Mouse (Mus musculus) mouse embryonic stem cell (cell line): ENCODE results near the gene Prpf40b.

Experiments
- in situ Hi-C, 2 experiments: fragments of 300-500 bp; cut with MboI; formaldehyde crosslinking; loops; 1 replicate in 1 of 2; 3 replicates in 1 of 2; pipeline ENCODE4 v1.14.3; 2019 to 2020; ENCODE audit warnings: low sequenced_read_pairs in 2 of 2, low pct_unique_long_range_greater_than_20kb in 1 of 2, mixed read lengths in 1 of 2; ENCODE audit not compliant: unreplicated experiment in 1 of 2

Prpf40b gene

DNA sequence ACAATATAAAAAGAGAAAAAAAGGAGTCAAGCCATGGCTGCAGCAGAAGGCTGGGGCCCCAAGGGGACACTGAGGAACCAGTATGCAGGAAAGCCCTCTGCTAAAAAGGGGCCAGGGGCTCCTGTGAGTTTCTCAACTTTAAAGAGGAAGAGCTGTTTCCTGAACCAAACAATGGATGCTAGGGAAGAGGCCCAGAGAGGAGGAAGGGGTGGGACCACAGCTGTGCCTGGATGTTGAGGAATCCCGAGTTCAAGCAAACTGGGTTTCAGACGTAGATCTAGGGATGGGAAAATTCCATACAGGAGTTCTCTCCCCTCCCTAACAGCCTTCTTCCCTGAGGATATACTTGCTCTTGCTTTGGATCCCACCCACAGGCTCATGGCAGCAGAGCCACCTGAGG, 31.5 kb downstream of the Prpf40b start:
- in situ Hi-C loops: loop anchor here (5.0 kb wide), 1 partner anchor 51 kb away; no protein-coding TSS in a partner anchor

DNA sequence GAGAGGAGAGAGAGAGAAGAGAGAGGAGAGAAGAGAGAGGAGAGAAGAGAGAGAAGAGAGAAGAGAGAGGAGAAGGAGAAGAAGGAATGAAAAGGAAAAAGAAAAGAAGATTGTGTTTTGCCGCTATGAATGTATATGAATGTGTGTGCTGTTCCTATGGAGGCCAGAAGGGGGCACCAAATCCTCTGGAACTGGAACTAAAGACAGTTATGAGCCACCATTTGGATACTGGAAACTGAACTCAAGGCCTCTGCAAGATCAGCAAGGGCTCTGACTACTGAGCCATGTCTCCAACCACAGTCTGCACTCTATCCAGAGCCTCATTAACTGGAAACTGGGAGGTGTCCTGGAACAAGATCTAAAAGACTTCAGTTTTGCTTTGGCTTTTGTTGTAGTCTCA, 32.1 kb downstream of the Prpf40b start:
- in situ Hi-C loops: loop anchor here (5.0 kb wide), 1 partner anchor 50 kb away; no protein-coding TSS in a partner anchor

GRCm38 (mm10) chr15:99328011-99328410, 33.1 kb downstream of the Prpf40b start:
- in situ Hi-C loops: loop anchor here (5.0 kb wide), 1 partner anchor 49 kb away; no protein-coding TSS in a partner anchor

DNA sequence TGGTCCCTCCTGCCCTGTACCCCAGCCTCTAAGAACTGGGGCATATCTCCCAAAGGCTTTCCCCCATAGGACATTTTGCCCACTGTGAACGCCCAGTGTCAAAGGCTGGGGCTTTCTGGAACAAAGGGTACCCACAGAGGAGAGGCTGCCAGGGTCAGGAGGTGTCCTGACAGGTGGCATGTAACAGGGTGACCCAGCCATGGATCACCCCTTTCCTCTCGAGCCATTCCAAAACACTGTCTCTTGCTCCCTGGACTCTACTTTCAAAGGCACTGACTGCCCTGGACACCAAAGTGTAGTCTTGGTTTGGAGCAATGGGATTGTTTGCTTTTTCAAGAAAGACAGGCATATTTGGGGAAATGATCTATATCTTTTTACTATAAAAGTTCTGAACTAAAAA, 35.4 kb downstream of the Prpf40b start:
- in situ Hi-C loops: no loop called here

DNA sequence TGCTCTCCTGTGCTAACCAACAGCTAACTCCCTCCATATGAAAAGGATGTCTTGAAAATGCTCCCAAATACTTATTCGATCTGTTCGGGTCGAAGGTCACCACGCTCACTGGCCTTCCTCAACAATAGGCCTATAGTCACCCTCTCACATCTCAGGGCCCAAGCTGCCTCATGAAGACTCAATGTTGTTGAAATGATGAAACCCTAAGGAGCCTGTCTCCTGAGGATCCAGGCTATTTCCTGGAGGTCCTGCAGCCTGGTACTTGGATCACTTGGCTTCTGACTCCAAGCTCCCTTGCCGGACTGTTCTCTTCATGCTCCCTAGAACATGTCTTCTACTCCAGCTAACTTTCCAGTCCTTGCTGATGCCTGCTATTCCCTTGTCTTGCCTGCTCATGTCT, 36.5 kb downstream of the Prpf40b start:
- in situ Hi-C loops: no loop called here

GRCm38 (mm10) chr15:99332111-99332510, 37.2 kb downstream of the Prpf40b start:
- in situ Hi-C loops: no loop called here

DNA sequence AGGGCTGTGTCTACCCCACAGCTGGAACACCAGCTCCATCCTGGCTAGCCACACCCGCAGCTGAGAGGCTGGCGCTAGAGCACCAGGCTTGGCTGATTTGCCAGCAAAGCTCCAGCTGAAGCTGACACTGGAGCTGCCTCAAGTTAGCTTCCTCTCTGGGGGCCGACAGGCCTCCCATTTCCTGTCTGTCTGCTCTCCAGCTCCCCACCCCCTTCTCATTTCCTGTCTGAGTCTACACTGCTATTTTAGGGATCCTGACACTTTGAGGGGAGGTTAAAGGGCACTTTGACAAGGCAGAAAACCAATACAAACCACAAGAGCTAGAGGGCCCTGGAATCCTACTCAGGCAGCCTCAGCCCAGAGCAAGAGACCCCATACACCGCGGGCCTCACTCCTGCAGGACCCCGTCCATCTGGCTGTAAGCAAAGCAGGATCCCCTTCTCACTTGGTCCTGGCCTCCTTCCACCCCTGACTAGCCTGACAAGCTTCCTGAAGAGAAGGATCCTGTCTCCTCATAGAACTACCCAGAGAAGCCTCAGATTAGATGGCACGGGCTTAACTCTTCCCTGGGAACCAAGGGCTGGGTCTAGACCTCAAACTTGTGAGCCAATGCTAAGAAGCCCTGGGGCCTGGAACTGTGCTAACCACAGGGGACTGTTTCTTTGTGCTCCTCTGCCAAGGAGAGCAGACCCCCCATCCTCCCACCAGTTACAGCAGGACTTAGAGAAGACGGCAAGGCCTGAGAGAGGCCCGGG, 38.2 kb downstream of the Prpf40b start:
- in situ Hi-C loops: no loop called here

- in situ Hi-C loops: no loop called here
These were observed 38.8 kb downstream of the Prpf40b start for GRCm38 (mm10) chr15:99333676-99334065.

- in situ Hi-C loops: no loop called here
These were observed 39.6 kb downstream of the Prpf40b start for GRCm38 (mm10) chr15:99334500-99334899.

GRCm38 (mm10) chr15:99335801-99336320, 41.0 kb downstream of the Prpf40b start:
- in situ Hi-C loops: no loop called here

GRCm38 (mm10) chr15:99338916-99339315, 44.0 kb downstream of the Prpf40b start:
- in situ Hi-C loops: no loop called here

DNA sequence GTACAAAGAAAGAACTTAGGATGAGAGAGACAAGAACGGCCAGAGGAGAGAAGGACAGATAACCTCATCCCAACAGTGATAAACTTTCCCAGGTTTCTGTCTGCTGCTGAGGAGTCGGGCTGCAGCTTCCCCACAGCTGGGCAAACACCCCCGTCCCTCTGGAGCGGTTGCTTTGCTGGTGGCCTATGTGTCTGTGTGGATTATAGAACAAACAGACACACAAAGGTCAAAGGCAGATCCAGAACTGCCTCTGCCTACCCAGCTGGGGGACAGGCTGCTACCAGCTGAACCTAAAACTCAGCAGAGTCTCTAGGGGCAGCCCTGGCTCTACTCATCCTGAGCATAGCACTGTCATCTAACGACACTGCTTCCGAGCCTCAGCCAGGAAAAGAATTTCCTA, 44.8 kb downstream of the Prpf40b start:
- in situ Hi-C loops: no loop called here

DNA sequence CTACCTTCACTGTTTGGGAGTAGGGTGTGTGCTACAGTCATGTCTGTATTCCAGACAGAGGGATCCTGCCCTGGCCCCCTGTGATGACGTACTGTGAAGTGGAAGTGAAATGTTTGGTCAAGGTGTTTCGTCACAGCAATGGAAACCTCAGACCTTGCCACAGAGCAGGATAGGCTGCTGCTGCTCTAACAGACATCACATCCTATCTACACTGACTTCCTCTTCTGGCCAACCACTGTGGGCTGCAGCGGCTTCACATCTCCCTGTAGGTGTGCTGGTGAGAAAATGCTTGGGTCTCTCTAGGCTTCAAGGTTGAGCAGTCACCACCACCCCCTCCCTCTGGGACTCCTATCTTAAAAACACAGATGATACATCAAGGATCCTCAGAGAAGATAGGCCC, 46.2 kb downstream of the Prpf40b start:
- in situ Hi-C loops: no loop called here

GRCm38 (mm10) chr15:99342194-99342981, 47.5 kb downstream of the Prpf40b start:
- in situ Hi-C loops: no loop called here

DNA sequence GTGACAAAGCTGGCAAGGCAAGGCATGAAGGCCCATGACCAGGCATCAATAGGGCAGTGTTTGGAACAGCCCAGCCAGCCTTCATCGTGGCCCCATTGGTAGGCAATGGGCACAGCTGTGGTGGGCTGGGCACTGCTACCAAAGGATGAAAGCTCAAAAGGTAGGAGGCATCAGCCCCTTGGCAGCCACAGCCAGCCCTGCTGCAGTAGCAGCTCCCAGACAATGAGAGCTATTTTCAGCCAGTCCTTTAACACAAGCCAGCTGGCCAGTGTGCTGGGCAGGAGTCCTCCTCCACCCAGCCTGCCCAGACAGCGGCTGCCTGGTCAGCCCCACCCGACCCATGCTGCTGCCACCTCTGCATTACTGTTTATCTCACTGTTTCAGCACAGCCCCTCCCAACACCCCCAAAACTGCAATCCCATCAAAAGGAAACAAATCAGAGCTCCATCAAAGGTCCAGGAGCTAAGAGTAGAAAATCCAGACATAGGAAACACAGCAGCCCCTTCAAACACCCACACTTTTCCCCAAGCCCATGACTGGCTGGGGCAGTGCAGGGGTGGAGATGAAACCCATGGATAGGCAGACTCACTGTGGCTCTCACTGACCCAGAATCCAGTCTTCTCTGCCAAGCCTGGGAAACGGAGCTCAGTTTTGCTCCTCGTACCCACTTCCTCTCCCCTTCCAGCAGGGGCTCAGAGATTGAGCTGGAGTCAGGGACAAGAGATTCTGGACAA, 48.7 kb downstream of the Prpf40b start:
- in situ Hi-C loops: no loop called here

GRCm38 (mm10) chr15:99344148-99344870, 49.4 kb downstream of the Prpf40b start:
- in situ Hi-C loops: no loop called here

DNA sequence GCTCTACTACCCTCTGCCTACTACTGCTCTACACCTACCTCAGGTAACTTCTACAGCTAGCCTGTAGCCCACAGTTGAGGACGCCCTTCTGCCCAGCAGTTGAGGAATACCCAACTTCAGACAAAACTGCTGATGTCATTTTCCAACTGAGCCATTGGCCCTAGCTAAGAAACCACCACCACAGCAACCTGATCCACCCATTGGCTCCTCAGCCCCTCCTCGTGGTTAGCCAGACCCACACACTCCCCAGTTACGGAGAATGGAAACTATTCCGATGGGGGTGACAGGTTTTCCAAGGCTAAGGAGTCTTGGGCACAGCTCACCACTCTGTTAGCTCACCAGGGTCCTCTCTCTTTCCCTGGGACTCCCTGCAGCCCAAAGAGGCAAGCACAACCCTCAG, 50.1 kb downstream of the Prpf40b start:
- in situ Hi-C loops: no loop called here

GRCm38 (mm10) chr15:99351610-99352009, 56.7 kb downstream of the Prpf40b start:
- in situ Hi-C loops: no loop called here
